Mouse (Mus musculus) forebrain, embryonic 10.5 days (tissue): Measurements from ENCODE around the gene Sh2b2. TPM values are rescaled to one million over a fixed set of nuclear protein-coding genes. Genes with fewer than 3 reads are reported as not detected.

Experiments used
- DNase-seq: peaks from one replicate; pipeline ENCODE4 v3.0.0-alpha.2; 2017; ENCODE audit warnings: low spot score; ENCODE audit errors: extremely low spot score
- H3K27ac ChIP-seq: fragments of 300-500 bp; sonication (generic); 2 replicates; pipeline ENCODE4 v1.5.1; 2016; ENCODE audit warnings: mild to moderate bottlenecking
- H3K27me3 ChIP-seq: fragments of 300-500 bp; sonication (generic); 2 replicates; pipeline ENCODE4 v1.6.1; 2016; ENCODE audit warnings: mild to moderate bottlenecking; ENCODE audit not compliant: poor library complexity, severe bottlenecking
- H3K36me3 ChIP-seq: fragments of 300-500 bp; sonication (generic); replicated peaks from 2 replicates; pipeline ENCODE4 v1.6.1; 2016; ENCODE audit warnings: mild to moderate bottlenecking, moderate library complexity
- H3K4me1 ChIP-seq: fragments of 300-500 bp; sonication (generic); 2 replicates; pipeline ENCODE4 v1.6.1; 2016
- H3K4me3 ChIP-seq: fragments of 300-500 bp; sonication (generic); 2 replicates; pipeline ENCODE4 v1.5.1; 2016; ENCODE audit warnings: mild to moderate bottlenecking, moderate library complexity
- H3K9me3 ChIP-seq: fragments of 300-500 bp; sonication (generic); 2 replicates; pipeline ENCODE4 v1.6.1; 2016; ENCODE audit warnings: mild to moderate bottlenecking, moderate library complexity
- WGBS: fragments of 180-500 bp; shearing (Covaris S2); methylation state at CpG from one replicate; pipeline ENCODE4 v1.1.7; 2016; 5-methylcytosine and 5-hydroxymethylcytosine counted together
- polyA plus RNA-seq: library from polyadenylated mRNA; unstranded; fragments of >200 nt; fragmentation: Nextera tagmentation; extraction: Ambion mirVana; gene quantifications from 2 replicates; pipeline ENCODE4 v1.2.1, GENCODE M21; 2016

Sh2b2 gene
- polyA plus RNA-seq, 1 experiment from 2014 or later: 12.5 TPM

DNA sequence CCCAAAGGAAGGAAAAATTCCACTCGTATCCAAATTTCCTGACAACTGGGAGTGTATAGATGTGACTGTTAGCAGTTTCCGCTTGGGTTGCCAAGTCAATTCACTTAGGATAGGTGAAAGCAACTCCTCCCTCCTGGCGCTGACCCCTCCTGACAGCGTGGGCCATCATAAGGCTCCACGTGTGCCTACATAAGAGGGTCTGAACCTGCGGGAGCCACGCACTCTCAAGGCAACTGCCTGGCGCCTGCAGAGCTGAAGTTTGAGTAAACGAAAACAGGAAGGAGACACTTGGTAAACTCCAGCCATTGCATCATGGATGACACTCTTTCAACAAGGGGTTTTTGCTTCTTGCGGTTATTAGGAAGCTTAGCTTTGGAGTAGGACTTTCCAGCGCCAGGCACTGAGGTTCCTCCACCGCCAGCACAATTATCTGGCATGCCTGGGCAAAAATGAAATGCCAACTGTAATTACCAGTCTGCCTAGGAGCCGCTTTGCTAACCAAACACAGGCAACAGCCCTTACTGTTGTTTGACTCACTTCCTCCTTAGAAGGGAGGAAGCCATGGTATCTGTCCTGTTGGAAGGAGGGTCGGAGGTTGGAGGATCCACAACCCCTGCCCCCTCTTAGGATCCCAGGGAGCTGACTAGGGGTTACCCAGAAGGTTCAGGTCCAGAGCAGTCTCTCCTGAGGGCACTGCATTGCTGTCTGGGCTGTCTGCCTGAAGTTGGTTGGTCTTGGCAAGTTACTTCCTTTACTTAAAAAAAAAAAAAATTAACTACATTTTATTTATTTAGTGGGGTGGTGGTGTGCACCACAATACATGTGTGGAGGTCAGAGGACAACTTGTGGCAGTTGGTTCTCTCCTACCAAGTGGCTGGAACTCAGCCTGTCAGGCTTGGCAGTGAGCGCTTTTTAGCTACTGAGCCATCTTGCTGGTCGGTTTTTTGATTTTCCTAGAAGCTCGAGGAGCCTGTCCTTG lies 74.7 kb downstream of the Sh2b2 start:
- WGBS: 43% methylated on average over 17 of the region's 17 CpGs
- peak overlapping the region; percentile 83; the same call in 1 of the 2 replicates for H3K27ac ChIP-seq

DNA sequence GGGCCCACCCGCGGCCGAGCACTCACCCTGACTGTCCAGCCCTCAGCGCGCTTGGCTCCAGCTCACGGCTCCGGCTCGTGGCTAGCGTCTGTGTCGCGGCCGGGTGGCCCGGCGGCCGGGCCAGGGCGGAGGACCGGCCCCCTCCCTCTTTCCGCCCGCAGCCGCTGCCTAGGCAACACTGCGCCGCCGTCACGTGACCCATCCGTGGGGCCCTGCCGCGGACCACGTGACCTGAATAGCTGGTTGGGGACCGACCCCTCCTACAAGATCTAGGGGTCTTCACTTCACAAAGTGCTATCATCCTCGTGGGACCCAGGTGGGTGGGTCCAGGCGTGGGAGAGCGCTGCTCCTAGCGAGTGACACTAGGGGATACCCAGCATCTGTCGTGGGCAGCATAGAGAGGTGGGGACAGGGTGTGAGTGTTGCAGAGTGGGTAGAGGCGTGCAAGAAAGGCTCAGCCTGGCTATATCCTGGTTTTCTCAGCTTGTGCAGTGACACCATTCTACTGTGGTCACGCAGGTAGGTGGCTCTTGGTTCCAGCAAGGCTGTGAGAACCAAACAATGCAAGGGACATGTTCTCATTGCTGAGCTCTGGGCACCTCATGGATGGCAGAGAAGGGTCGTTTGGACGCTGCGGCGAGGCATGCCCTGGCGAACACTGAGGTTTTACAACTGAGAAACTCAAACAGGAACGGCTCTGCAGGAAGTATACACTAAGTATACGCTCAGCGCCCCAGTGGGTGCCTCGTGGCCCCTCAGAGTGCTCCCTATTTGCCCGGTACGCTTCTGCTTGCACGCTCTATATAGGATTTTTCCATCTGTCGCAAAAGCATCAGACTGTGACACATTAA lies 75.6 kb downstream of the Sh2b2 start, which contains the start of gene Orai2:
TSS of gene Orai2 (minus strand) at position 202 of the 851 bp plus-strand sequence.
- Histone ChIP-seq H3K9me3 (peaks cover 7% of the 10 kb centered on the region; the same call in 1 of the 2 replicates), H3K36me3 (peaks cover 12% of the 10 kb centered on the region), H3K4me1 (peaks cover 20% of the 10 kb centered on the region), H3K27ac (peak within 1 kb of the TSS; percentile 83), H3K27me3 (peaks cover 17% of the 10 kb centered on the region), H3K4me3 (peak within 1 kb of the TSS; percentile 69)
- 6% methylated on average over 49 of the region's 49 CpGs for WGBS
- DNase-seq: peak; percentile 89

More for the DNA sequence above, 74.7 kb downstream of the Sh2b2 start:
- Histone ChIP-seq H3K4me3 (peak overlapping the region; percentile 69), H3K4me1 (peaks cover 20% of the 10 kb centered on the region), H3K27me3 (peaks cover 17% of the 10 kb centered on the region), H3K9me3 (peaks cover 7% of the 10 kb centered on the region; the same call in 1 of the 2 replicates), H3K36me3 (peaks cover 12% of the 10 kb centered on the region)
- DNase-seq: no peak

DNA sequence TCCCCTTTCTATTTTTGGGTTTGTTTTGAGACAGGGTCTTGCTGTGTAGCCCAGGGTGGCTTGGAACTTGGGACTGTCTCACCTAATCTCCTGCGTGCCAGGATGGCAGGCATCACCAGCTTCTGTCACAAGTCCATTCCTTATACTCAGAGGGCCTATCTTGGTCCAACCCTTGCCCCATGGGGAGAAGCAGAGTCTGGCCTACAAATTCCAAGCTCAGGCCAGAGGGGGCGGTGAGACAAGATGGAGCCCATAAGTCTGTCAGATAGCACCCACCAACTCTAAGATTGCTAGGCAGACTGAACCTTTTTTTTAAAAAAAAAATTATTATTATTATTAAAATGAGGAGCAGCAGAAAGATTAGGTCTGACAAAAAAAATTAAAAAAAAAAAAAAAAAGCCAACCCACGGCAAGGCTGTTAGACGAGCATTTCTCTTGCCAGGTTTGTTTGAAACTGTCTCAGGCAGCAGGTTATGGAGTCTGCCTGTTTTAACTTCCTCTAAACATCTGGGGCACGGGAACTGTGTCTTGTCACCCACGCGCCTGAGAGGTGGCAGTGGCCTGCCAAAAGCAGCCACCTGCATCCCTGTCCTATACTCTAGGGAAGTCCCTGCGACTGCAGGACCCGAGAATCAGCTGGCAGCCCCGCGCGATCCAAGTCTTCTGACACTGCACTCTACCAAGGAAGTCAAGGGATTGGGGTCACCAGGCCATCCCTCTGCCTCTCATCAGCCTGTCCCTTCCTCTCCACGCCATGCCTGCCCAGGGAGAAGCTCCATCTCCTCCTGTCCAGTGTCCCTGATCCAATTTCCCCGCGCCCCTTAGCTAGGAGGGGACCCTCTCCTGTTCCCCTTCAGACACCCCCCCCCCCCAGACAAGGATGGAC lies 76.5 kb downstream of the Sh2b2 start:
- 16% methylated on average over 15 of the region's 15 CpGs for WGBS
- H3K4me3 ChIP-seq: peak overlapping the region; percentile 69
- peaks cover 7% of the 10 kb centered on the region; the same call in 1 of the 2 replicates for H3K9me3 ChIP-seq
- no peak for DNase-seq
- H3K4me1 ChIP-seq: peaks cover 20% of the 10 kb centered on the region
- H3K27me3 ChIP-seq: peaks cover 17% of the 10 kb centered on the region
- H3K36me3 ChIP-seq: peaks cover 15% of the 10 kb centered on the region
- H3K27ac ChIP-seq: peak overlapping the region; percentile 83

Other genes starting within 250 kb of the Sh2b2 start
- 0.09 TPM in 1 of 2 replicates, not detected in the other for gene Upk3b, start 208.1 kb downstream of the Sh2b2 start, polyA plus RNA-seq
- gene Upk3bl, start 192.1 kb downstream of the Sh2b2 start, polyA plus RNA-seq: 1.5 and 1.7 TPM in 2 replicates
- gene Rasa4, start 162.6 kb downstream of the Sh2b2 start, polyA plus RNA-seq: 3.8 and 5.1 TPM in 2 replicates
- gene Polr2j, start 129.9 kb downstream of the Sh2b2 start, polyA plus RNA-seq: 299 and 302 TPM in 2 replicates
- 64.3 and 64.8 TPM in 2 replicates for gene Lrwd1, start 110.5 kb downstream of the Sh2b2 start, polyA plus RNA-seq
- gene Alkbh4, start 110.4 kb downstream of the Sh2b2 start, polyA plus RNA-seq: 24.4 and 25.6 TPM in 2 replicates
- 7.4 and 7.5 TPM in 2 replicates for gene Orai2, start 75.8 kb downstream of the Sh2b2 start, polyA plus RNA-seq
- gene Prkrip1, start 47.6 kb downstream of the Sh2b2 start, polyA plus RNA-seq: 62.3 and 69.2 TPM in 2 replicates